In the genomic region with DNA sequence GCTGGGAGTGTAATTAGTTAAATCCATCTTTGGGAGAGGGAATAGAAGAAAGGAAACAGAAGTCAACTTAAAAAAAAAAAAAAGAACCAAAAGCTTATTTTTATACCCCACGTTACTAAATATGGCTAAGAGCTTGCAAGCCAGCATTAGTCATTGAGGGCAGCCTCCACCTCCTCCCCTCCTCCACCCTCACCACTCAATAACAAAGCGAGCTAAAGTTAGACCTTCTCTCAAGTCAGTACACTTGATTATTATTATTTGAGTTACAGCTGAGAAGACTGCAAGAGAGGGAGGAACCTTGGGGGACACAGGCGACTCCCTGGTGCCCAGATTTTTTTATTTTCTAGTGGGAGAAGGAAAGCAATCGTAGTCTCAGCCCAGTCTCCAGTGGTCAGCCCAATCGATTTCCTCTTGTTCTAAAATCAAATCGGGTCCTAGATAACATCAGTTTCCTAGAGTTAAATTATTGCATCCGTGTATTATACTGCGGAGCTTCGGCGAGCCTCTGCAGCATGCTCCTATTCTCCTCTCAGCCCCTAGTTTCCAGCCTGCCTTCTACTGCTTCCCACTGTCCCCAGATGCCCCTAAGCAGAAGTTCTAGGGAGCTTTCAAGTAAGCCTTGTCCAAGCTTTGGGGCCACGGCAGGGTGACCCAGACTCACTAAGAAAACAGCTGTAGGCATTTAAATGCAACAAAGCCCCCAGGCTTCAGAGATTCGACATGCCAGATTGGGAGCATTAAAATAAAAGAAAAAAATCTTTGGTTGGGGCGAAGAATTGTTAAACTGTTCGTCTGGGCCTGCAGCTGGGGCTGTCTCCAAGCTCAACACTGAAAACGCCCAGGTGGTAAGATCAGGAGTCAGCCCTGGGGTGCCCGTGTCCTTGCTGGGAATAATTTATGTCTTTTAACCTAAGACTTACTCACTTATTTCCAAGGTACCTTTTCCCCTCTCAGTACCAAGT, we compare ENCODE assay signal across 9 mouse cellular contexts.
A peak's percentile ranks its signal among the peaks of the same experiment; 100 is the strongest.
DNase-seq lines count a peak whose midpoint lies in the region; ATAC-seq and TF ChIP-seq lines count a peak whose summit lies in the region.
"Had no signal": no experiment of that assay in that cellular context is flagged by ENCODE, and none has a peak within 500 bp of the region (broad histone marks: within the 10 kb centered on the region; RNA-seq: fewer than 3 reads in every experiment).

No protein-coding gene starts in this region.

- no peak for DNase-seq in lung, adult 2 months
- DNase-seq in fibroblast of lung, adult 2 months (ENCODE audit: low read depth) = peak; percentile 51
- peak; percentile 45 for DNase-seq in limb, embryonic 10.5 days (ENCODE audit: low spot score)
- DNase-seq in gastrocnemius, postnatal 14 days = no peak
- DNase-seq in gastrocnemius, postnatal 36 days = no peak
- DNase-seq in layer of hippocampus, postnatal 10 days (ENCODE audit: low spot score in 2 of 2) = no peak

- peaks cover 15% of the 10 kb centered on the region for H3K4me1 ChIP-seq in lung, embryonic 15.5 days
- peaks cover 5% of the 10 kb centered on the region for H3K4me1 ChIP-seq in lung, adult 2 months (ENCODE audit: control insufficient read depth, insufficient read depth, low read length)
- peaks cover 26% of the 10 kb centered on the region for H3K4me1 ChIP-seq in limb, embryonic 10.5 days
- H3K4me1 ChIP-seq in stomach, embryonic 14.5 days (ENCODE audit: control insufficient read depth, insufficient read depth, low read length) = peaks cover 12% of the 10 kb centered on the region; the same call in 1 of the 2 replicates
- H3K4me1 ChIP-seq: megakaryocyte, embryonic 14.5 days had no signal

- H3K4me2 ChIP-seq in lung, embryonic 15.5 days = peak overlapping the region; percentile 38
- H3K4me2 ChIP-seq in stomach, embryonic 14.5 days (replicated peaks; ENCODE audit: low read depth, low read length) = peak overlapping the region; percentile 6; the same call in 1 of the 2 replicates

- intact Hi-C loops in gastrocnemius, postnatal 14 days (cut with DNase I; ENCODE audit: low total_unique reads) = no loop called here
- intact Hi-C loops in gastrocnemius, postnatal 36 days (cut with DNase I) = no loop called here

- H3K9me3 ChIP-seq in lung, embryonic 15.5 days = no peaks in the 10 kb centered on the region
- no peaks in the 10 kb centered on the region for H3K9me3 ChIP-seq in limb, embryonic 10.5 days (replicated peaks)
- H3K9me3 ChIP-seq in stomach, embryonic 14.5 days (ENCODE audit: control insufficient read depth, low read depth, low read length) = no peaks in the 10 kb centered on the region

- H3K27ac ChIP-seq in lung, embryonic 15.5 days = peak overlapping the region; percentile 41; the same call in 1 of the 2 replicates
- H3K27ac ChIP-seq in limb, embryonic 10.5 days = peak overlapping the region; percentile 72
- H3K27ac ChIP-seq in stomach, embryonic 14.5 days (ENCODE audit: low read length) = peak overlapping the region; percentile 86

- H3K4me3 ChIP-seq in lung, embryonic 15.5 days = no peak overlapping the region
- no peak overlapping the region for H3K4me3 ChIP-seq in lung, adult 2 months (replicated peaks; ENCODE audit: extremely low read depth, low read depth, low read length)
- no peak overlapping the region; the same call in 1 of the 2 replicates for H3K4me3 ChIP-seq in limb, embryonic 10.5 days
- no peak overlapping the region for H3K4me3 ChIP-seq in stomach, embryonic 14.5 days (ENCODE audit: low read depth, low read length)
- H3K4me3 ChIP-seq: megakaryocyte, embryonic 14.5 days had no signal

- 39% methylated on average over 16 of the region's 16 CpGs for WGBS in lung, embryonic 15.5 days
- 32% methylated on average over 16 of the region's 16 CpGs for WGBS in lung, adult 2 months
- WGBS in limb, embryonic 10.5 days = 49% methylated on average over 16 of the region's 16 CpGs
- 26% methylated on average over 16 of the region's 16 CpGs for WGBS in stomach, embryonic 14.5 days

- H3K36me3 ChIP-seq in lung, embryonic 15.5 days = no peaks in the 10 kb centered on the region
- H3K36me3 ChIP-seq in limb, embryonic 10.5 days = no peaks in the 10 kb centered on the region
- H3K36me3 ChIP-seq in stomach, embryonic 14.5 days (ENCODE audit: control insufficient read depth, insufficient read depth, low read length) = no peaks in the 10 kb centered on the region

- no peak overlapping the region for H3K9ac ChIP-seq in lung, embryonic 15.5 days
- no peak overlapping the region for H3K9ac ChIP-seq in stomach, embryonic 14.5 days (replicated peaks; ENCODE audit: low read depth, low read length)

- no peak for TF ChIP-seq POLR2A in lung, adult 2 months (IDR thresholded peaks at IDR 0.05; ENCODE audit: borderline replicate concordance, extremely low read depth, low read depth, low read length)

- H3K27me3 ChIP-seq in lung, embryonic 15.5 days = no peaks in the 10 kb centered on the region
- peaks cover 23% of the 10 kb centered on the region for H3K27me3 ChIP-seq in limb, embryonic 10.5 days (ENCODE audit: low read depth, poor library complexity, severe bottlenecking)
- no peaks in the 10 kb centered on the region for H3K27me3 ChIP-seq in stomach, embryonic 14.5 days (ENCODE audit: control insufficient read depth, insufficient read depth, low read length)
- H3K27me3 ChIP-seq: megakaryocyte, embryonic 14.5 days had no signal

- TF ChIP-seq CTCF in lung, adult 2 months (IDR thresholded peaks at IDR 0.05; ENCODE audit: insufficient read depth, low read length) = no peak

- peak; percentile 69 for ATAC-seq in lung, embryonic 15.5 days (ENCODE audit: borderline replicate concordance, extremely low read depth, low FRiP score, low TSS enrichment)
- peak; percentile 50; the same call in 1 of the 2 replicates for ATAC-seq in stomach, embryonic 14.5 days (ENCODE audit: insufficient number of reproducible peaks, insufficient read depth, low FRiP score, low read depth)

Comparison
In these comparisons a context has a peak if more than half of its experiments do, and no peak if none do; other contexts are left out.
1. DNase-seq: peak in fibroblast of lung, adult 2 months (single experiment) and limb, embryonic 10.5 days (single experiment); none in lung, adult 2 months (single experiment), gastrocnemius, postnatal 14 days (single experiment), gastrocnemius, postnatal 36 days (0 of 2) and layer of hippocampus, postnatal 10 days (0 of 2).
2. Peak in every context shown above with its lines, with median percentiles within 50 percentile points of each other: H3K27ac ChIP-seq.